Mouse (Mus musculus) small intestine, adult 2 months (tissue): ENCODE measurements at regions not wholly inside any gene's neighbourhood (a gene's known extent, or its start where the extent isn't known, plus 50 kb on each side); places are given as distances from the start of the nearest gene placed in this dataset.

ENCODE experiments used
- CTCF ChIP-seq: fragments of 200-500 bp; IDR thresholded peaks from 2 replicates; pipeline ENCODE4 v1.5.1; 2012; ENCODE audit warnings: low read depth, mild to moderate bottlenecking, control low read depth, inconsistent platforms, low read length, moderate library complexity, mixed read lengths; ENCODE audit not compliant: insufficient replicate concordance, insufficient read length; ENCODE audit errors: extremely low read depth
- POLR2A ChIP-seq: fragments of 200-500 bp; IDR thresholded peaks from 2 replicates; pipeline ENCODE4 v1.6.1; 2012; ENCODE audit warnings: low read depth, mild to moderate bottlenecking, control low read depth, inconsistent platforms, low read length, moderate library complexity

DNA sequence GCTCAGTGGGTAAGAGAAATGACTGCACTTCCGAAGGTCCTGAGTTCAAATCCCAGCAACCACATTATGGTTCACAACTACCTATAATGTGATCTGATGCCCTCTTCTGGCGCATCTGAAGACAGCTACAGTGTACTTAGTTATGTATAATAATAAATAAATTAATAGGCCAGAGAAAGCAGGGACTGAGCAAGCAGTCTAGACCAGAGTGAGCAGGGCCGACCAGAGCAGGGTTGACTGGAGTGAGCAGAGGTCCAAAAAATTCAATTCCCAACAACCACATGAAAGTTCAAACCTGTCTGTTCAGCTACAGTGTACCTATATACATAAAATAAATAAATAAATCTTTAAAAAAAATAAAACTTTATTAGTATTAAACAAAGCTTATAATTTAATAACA lies 52.2 kb upstream of the Pdc start:
- TF ChIP-seq CTCF (no peak), POLR2A (no peak)
